Mouse (Mus musculus): ENCODE data around the gene Aldh3b3.
"Not testable (repeated sequence)": the region's sequence is repeated elsewhere in the genome, so short reads cannot be mapped to it uniquely, and the experiment has no call there.

The Aldh3b3 gene

GRCm38 (mm10) chr19:3935896-3936850 lies 22.3 kb upstream of the Aldh3b3 start:
- peak; percentile 82 to 84 for DNase-seq

- no peak for DNase-seq
Observed at GRCm38 (mm10) chr19:3942315-3942714, 16.1 kb upstream of the Aldh3b3 start.

- peak; percentile 81 to 85 for DNase-seq
Observed at GRCm38 (mm10) chr19:3942986-3943735, 15.3 kb upstream of the Aldh3b3 start.

- DNase-seq, result peak; percentile 51 to 66
Observed at GRCm38 (mm10) chr19:3945872-3946564, 12.4 kb upstream of the Aldh3b3 start.

- DNase-seq, result peak; percentile 39 to 65
Observed at GRCm38 (mm10) chr19:3946715-3947114, 11.7 kb upstream of the Aldh3b3 start.

- DNase-seq, result no peak
Observed at GRCm38 (mm10) chr19:3947813-3948212, 10.6 kb upstream of the Aldh3b3 start.

GRCm38 (mm10) chr19:3948546-3948945 lies 9.9 kb upstream of the Aldh3b3 start:
- DNase-seq, result no peak

GRCm38 (mm10) chr19:3950331-3950730 lies 8.1 kb upstream of the Aldh3b3 start:
- no peak for DNase-seq

GRCm38 (mm10) chr19:3951461-3951860 lies 7.0 kb upstream of the Aldh3b3 start:
- DNase-seq, result no peak

GRCm38 (mm10) chr19:3952099-3952498 lies 6.3 kb upstream of the Aldh3b3 start:
- DNase-seq, result no peak

- DNase-seq, result no peak
Observed at GRCm38 (mm10) chr19:3955033-3955432, 3.4 kb upstream of the Aldh3b3 start.

GRCm38 (mm10) chr19:3955804-3956203 lies 2.6 kb upstream of the Aldh3b3 start:
- no peak for DNase-seq

GRCm38 (mm10) chr19:3957296-3958036 lies 979 bp upstream of the Aldh3b3 start:
- DNase-seq, result not testable (repeated sequence)

GRCm38 (mm10) chr19:3959030-3959429 lies 585 bp downstream of the Aldh3b3 start:
- no peak for DNase-seq

- DNase-seq, result no peak
Observed at GRCm38 (mm10) chr19:3960211-3960610, 1.8 kb downstream of the Aldh3b3 start.

- not testable (repeated sequence) for DNase-seq
Observed at GRCm38 (mm10) chr19:3961805-3962204, 3.4 kb downstream of the Aldh3b3 start.

- DNase-seq, result no peak
Observed at GRCm38 (mm10) chr19:3962469-3962868, 4.0 kb downstream of the Aldh3b3 start.

- no peak for DNase-seq
Observed at GRCm38 (mm10) chr19:3964030-3964429, 5.6 kb downstream of the Aldh3b3 start.

GRCm38 (mm10) chr19:3966330-3967075 lies 8.1 kb downstream of the Aldh3b3 start:
- no peak for DNase-seq

- no peak for DNase-seq
Observed at GRCm38 (mm10) chr19:3967258-3967657, 8.8 kb downstream of the Aldh3b3 start.

- DNase-seq, result no peak
Observed at GRCm38 (mm10) chr19:3972229-3972628, 13.8 kb downstream of the Aldh3b3 start, which contains the start of gene Aldh3b2. Gene Aldh3b2, plus strand, starts transcription at chr19:3972328.
